Mouse (Mus musculus): Measurements from ENCODE around the gene Slc7a1.
"Not testable (repeated sequence)": the region's sequence is repeated elsewhere in the genome, so short reads cannot be mapped to it uniquely, and the experiment has no call there.

Slc7a1 gene

DNA sequence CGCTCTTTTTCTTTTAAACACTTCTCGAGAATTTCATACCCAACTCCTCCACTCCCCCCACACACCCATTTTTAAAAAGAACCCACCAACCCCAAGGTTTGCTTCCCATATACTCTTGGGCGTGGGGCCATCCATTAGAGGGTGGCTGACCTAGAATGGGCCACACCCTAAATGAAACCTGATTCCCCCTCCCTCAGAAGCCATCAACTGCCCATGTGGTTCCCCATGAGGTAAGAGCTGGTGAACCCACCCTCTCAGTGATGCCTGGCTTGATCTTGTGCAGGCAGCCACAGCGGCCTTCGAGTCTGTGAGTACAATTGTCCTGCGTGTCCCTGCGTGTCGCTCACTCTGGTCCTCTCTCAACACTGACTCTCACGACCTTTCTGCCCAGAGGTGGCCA is 33.2 kb downstream of the Slc7a1 start:
- no peak for DNase-seq

DNA sequence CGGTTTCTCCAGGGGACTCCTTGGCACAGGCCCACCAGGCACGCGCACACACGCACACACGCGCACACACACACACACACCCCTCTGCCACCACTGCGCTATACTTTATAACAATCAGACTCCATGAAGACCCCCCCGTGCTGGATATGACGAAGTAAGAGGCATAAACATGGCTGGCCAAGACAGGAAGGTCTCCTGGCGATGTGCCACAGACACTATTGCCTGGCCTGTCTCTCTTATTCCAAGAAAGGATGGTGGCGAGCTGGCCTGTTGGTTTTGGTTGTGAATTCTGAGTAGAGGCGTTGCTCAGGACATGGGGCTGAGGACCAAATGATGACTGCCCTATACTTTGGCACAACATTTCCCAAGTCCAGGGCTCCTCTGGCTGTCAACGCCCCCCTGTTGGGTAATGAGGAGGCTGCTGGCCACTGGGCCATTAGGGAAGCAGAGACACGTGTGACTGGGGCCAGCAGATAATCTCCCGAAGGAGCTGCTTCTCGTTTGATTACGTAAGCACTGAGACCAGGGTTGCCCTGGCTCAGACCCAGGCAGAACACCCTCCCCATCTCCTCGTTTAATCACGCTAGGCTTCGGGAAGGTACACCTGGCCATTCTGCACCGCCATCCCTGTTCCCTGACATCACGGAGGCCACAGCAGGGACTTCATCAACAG is 36.1 kb downstream of the Slc7a1 start:
- DNase-seq: no peak

DNA sequence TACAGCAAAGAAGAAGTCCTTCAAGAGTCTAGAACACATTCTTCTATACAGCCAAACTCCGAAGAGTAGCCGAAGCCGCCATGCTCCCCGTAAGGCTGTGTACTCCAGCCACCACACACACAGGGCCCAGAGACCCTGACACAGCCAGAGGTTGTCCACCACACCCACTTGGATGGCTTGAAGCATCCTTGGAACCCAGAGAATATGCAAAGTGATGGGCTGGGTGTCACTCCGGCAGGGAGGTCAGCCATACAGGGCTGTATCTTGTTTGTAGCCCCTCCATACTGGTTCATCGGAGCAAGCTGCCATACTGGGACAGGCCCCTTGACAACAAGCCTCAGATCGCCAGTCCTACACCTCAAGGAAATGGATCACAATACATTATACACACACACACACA is 37.4 kb downstream of the Slc7a1 start:
- no peak for DNase-seq

DNA sequence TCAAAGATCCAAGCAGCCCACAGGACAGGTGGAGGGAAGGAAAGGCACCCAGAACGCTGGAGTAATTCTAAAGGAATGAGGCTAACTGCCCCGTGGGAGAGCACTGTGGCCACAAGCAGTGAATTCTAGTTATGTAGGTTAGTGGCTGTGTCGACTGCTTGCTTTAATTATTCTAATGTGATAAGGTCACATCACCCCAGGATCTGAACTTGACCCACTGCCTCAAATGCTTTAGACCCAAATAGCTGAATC is 38.0 kb downstream of the Slc7a1 start:
- no peak for DNase-seq

DNA sequence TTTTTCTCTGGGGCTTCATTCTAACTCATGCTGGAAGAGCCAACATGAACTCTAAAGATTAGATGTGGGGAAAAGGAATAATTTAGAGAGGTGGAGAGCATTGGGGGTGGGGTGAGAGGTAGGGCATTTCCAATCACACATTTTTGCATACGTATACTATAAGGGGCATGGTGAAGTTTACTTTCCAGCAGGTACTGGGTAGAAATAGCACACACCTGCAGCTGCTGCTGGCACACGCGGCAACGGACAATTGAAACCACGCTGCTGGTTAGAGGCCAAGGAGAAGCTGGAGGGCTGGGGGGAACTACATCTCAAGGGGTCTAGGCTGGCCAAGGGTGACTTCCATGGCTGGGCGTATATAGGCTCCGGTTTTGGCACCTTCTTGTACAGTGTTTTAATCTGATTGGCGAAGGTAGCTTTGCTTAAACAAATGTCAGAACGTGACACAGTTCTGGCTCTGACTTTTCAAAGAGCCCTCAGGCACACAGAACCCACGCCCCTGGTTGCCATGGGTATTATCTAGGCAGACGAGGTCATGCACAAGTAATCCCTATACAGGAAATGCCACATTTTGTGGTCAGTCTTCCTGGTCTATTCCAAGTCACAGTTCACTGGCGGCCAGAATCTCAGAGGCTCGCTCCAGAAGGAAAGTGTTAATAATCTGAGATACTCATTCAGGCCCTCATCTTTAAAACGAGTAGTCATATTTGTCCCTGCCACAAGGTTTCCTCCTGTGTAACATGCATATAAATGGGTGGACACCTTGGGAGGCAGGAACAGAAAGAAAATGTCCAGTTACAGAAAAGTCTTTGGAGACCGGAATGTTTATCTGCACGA is 38.6 kb downstream of the Slc7a1 start:
- DNase-seq: peak; percentile 85

DNA sequence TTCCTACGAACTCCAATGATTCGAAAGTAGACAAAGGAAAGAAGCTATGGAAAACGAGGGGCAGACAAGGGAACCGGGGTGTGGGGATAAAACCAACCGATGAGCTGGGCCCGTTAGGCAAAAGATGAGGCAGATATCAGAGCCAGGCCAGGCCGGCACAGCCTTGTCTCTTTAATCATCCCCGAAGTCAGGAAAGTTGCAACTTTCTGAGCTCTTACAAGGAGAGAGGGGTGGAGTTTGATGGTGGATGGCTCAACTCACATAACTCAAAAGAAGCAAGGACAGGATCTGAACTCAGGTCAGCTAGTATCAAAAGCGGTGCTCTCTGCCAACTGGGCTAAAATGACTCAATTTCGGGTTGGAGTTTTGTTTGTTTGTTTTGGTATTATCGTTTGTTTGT is 40.6 kb downstream of the Slc7a1 start:
- DNase-seq: no peak

DNA sequence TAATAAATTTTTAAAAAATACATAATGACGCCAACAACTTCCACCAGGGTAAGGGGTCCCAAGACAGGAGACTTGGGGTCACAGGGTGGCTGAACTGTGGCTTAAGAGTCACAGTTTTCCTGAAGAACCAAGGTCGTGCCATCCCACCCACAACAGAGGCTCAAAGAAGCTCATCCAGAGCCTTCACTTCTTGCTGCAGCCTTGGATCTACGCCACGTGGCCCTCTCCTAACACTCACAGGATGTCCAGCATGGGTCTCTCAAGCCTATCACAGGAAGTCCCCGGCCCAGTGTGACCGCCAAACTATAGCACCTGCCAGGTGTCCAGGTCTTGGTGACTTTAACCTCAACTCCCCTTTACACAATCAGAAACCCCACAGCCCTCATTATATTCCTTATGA is 42.5 kb downstream of the Slc7a1 start:
- no peak for DNase-seq

DNA sequence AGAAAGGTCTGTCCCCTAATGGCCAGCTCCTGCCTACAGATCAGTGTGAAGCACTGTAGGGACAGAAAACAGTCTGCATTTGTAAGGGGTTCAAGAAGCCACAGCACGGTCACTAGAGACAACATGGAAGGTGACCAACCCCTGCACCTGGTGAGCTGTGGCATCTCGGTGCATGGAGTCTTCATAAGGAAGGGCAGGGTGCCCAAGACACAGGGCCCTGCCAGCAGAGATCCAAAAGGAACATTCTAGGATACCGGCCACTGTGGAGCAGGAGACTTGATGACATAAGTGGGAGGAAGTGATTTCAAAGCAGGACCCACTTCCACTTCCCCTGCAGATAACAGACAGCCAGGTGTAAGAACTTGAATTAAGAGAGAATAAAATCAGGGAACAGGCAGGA is 43.9 kb downstream of the Slc7a1 start:
- DNase-seq: no peak

DNA sequence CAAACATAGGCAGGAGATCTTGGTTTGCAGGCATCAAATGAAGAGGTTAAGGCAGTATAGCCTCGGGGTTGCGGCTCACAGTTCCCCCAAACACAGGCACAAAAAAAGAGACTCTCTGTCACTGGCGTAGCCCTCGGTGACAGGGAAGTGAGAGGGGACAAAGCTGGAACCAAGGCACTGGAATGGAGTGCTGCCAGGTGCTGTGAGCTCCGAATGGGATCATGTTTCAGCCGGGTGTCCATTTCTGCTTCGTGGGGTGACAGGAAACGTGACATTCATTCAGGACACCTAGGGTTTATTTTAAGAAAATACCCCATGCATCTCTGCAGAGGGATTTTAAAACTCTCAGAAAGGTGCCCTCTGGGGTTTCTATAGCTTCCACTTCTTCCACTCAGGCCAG is 45.2 kb downstream of the Slc7a1 start:
- no peak for DNase-seq

DNA sequence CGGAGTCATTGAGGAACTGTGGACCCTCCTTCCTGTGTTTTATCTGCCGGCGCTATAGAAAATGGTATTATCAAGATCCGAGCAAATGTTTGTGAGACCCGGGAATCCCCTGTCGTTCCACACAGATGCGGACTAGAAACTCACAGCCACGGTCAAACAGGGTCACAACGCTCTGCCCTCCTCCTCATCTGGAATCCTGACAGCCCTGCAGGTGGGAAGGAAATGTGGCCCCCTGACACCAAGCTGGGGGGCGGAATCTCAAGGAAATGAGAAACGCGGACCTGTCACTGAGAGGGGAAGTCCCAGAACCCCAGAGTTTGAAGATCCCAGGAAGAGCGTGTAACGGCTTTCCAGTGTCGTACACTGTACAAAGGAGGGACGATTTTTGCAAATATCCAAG is 46.3 kb downstream of the Slc7a1 start:
- DNase-seq: no peak

DNA sequence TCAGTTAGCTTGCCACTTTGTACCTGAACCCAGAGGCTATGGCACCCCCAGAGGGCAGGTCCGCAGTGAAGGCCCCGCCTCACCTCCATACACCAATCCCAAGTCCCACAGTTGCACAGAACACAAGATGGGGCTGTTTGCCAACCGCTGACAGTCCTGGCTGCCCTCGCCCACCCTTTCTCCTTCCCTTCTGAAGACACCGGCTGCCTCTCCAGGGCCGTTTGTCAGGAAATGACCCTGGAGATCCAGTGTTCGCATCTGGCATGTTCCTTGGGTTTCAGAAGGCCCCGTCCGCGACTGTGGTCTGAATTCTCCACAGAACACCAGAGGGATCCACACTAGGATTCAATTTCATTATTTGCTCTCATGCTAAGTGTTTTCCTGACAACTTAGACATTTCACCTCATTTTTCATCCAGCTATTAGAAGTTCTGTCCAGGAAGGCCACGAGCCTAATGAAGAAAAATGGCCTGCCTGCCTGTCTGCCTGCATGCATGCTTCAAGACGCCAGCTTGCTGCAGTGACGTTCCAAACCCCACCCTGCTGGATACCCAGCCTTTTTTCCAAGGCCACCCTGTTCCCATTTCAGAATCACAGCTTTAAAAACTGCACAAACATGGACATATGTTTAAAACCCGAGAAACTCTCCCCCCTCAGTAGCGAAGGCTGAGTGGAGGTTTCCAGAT is 50.2 kb downstream of the Slc7a1 start:
- DNase-seq: no peak

DNA sequence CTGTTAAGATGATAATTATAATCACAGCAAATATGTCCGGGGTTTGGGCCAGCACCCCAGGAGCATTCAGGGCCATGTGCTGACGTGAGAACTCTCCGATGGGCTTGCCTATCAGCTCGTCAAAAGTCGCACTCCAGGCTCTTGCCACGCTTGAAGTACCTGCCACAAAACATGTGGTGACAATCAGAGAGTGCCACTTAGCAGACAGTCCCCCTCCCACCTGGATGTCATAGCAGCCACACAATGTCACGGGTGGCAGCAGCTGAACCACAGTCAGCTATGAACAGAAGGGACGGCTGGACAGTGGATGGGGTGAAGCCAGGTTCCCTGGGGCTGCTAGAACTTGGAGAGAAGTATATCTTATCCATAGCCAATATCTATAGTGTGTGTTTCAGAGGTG is 51.6 kb downstream of the Slc7a1 start:
- no peak for DNase-seq

DNA sequence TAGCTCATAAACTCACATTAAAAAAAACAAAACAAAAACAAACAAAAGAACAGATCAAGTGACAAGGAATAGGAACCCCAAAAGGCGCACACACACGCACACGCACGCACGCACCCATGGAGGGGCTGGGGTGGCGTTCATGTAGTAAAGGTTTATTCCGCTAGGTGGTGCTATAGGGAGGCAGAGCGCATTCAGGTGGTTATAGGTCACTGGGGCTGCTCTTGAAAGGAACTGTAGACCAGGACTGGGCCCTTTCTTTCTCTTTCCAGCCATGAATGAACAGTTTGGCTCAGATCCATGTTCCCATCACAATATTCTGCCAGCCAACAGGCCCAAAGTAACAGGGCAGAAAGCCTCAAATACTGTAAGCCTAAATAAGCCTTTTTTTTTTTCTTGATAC is 53.2 kb downstream of the Slc7a1 start:
- DNase-seq: no peak

DNA sequence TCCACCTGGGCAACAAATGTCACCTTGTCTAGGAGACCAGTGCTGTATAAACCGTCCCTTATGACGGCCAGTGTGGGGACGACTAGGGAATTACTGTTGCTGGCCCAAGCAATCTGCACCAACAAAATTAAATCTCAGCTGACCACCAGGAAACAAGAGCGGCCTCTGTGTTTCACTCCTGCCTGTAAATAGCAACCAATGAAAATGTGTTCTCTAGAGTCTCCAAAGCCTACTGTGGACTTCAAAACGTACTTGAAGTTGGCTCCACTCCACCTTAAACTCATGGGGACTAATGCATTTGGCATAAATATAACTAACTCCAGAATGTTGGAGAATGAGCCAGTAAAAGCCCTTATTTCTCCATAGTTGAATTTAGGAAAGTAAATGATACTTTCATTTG is 55.3 kb downstream of the Slc7a1 start:
- DNase-seq: no peak

DNA sequence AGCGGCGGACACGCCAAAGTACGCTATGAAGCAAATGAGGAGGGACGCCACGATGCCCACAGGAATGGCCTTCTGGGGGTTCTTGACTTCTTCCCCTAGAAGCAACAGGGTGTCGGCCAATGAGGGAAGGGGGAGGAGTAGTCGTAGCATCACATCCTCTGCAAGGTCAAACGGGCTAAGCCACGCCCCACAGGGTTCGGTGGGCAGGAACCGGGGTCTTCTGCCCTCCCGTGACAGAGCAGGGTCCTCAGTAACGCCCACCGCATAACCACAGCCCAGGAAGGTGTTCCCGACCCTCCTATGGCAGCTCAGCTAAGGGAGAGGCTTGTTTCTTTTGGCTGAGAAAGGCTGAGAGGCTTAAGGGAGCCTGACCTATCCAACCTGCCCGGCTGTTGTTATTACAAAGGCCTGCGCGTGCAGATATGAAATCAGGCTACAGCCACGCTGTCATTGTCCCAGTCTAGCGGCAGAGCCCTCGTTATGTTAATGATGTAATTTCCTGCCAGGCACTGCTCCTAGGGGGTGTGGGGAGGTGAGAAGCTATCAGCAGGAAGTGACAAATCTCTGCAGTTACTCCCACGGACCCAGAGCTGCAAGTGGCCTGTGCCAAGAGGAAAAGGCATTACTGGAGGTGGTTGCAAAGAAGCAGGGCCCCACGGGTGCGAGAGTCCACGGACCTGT is 57.5 kb downstream of the Slc7a1 start:
- DNase-seq: peak; percentile 63

DNA sequence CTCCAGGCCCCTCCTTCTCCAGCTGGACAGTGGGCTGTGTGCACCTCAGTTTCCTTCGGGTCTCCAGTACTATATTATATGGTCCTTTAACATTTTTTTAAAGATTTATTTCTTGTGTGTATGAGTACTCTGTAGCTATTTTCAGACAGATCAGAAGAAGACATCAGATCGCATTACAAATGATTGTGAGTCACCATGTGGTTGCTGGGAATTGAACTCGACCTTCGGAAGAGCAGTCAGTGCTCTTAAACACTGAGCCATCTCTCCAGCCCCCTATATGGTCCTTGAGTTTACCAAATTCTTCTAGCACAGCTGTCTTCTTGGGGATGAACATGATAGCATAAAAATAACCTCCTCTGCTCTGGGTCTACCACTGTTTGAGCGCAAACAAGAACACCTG is 60.6 kb downstream of the Slc7a1 start:
- DNase-seq: no peak

DNA sequence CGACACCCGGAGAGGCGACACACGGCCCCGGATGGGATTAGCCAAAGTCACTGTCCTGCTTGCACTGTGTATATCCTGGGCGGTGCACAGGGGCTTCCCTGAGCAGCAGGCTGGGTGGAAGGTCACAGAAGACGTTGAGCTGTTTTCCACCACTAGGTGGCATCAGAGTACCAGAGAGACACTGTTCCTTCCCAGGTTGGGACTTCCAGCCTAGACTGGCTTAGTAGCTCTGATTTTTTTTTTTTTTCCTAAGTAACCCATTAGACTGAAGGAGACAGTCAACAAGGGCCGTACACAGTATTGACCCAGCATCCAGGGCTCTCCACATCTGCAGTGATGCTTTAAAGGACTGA is 67.1 kb downstream of the Slc7a1 start:
- peak; percentile 90 for DNase-seq

DNA sequence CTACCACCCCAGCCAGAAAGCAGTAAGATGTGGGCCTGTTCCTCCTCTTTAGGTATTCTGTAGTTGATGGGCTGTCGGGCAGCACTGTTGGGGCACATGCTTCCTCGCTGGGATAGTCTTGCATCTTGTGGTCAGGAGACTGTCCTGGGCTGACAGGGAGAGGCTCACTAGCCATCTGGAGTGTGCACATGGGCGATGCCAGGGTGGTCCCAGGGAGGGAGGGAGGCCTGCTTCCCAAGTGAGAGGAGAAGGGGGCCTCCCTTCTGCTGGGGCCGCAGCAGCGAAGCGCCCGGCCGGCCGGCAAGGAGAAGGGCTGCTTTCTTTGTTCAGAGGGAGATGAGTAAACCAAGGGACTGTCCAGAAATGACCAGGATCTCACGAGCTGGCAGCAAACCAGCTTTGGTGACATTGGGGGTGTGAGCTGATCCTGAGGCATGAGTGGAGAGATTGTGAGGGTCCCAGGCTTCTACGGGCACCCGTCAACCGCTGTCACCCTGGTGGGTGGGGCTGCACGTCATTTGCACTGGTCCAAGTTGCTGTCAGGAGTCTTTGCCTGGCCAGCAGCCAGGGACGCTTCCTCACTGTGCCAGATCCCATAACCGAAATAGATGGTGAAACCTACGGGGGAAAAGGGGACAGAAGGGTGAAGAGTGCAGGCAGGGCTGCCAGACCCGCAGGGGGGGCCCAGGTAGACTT is 67.6 kb downstream of the Slc7a1 start:
- no peak for DNase-seq

DNA sequence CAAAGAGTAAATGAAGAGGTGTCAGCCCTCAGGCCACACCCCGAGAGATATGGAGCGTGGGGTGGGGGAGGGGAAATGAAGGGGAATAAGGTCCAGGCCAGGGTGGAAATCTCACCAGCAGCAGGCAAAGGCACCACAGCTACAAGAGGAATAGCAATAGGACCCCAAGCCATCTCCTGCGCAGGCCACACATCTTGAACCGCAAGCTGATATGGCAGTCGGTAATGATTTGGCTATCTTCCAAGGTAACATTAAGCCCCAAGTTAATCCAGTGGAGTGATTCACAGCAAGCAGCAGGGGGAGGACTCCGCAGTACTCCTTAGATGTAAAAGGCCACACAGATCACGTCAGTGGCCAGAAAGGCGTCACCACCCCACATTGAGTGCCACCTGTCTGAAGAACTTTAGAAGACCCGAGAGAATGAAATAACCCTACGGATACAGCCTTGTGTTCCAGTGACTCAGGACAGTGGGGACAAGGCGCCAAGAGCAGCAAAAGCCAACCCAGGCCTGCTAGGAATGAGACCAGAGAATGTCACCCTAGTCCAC is 68.4 kb downstream of the Slc7a1 start:
- DNase-seq: no peak

DNA sequence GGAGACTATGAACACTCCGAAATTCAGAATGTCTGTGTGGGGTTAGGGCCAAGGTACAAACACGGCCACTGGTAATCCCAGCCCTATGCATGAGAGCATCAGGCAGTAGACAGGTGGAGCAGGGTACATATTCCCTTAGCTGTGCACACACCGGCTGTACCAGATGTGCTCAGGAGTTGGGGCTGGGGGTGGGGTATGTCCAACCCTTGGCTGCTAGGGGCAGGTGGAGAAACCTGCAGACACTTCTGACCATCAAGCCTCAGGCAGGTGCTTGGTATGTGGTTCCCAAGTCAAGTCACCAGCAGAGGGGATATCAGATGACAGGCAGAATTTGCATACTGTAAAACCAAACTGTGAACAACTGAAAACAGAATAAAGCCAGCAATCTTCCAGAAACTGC is 70.7 kb downstream of the Slc7a1 start:
- DNase-seq: no peak

DNA sequence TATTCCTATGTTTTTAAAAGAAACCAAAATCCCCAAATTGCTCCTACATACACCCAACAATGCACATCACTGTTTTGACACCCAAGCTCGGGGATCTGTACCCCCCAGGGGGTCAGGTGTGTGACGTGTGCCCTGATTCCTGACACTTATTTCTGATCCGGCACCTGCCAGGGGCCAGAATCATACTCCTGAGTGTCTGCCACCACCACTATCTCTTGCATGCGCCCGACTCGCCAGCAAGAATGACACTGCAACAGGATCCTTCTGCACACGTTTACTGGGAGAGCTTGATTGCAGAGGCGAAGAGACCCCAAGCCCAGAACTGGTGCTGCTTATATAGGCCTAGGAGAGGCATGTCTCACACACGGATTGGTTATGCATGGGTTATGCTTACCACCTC is 73.4 kb downstream of the Slc7a1 start:
- not testable (repeated sequence) for DNase-seq

DNA sequence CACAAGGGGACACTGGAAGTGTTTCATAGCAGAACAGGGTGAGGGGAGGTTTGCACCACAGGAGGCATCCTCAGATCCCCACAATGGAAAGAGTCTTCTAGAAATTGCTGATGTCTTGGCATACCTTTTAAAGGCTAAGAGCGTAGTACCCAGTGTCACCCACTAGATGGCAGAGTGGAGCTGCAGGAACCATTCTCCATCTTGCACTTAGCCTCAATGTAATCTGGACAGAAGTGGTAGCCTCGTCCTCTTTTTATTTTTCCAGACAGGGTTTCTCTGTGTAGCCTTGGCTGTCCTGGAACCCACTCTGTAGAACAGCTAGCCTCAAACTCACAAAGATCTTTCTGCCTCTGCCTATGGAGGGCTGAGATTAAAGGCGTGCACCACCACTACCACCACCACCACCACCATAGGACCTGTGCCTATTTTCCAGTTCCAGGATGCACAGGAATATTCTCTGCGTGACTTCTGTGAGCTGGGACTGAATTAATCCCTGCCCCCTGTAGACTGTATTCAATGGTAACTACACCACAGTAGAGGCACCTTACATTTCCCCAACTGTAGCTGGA is 74.3 kb downstream of the Slc7a1 start:
- peak; percentile 54 for DNase-seq

DNA sequence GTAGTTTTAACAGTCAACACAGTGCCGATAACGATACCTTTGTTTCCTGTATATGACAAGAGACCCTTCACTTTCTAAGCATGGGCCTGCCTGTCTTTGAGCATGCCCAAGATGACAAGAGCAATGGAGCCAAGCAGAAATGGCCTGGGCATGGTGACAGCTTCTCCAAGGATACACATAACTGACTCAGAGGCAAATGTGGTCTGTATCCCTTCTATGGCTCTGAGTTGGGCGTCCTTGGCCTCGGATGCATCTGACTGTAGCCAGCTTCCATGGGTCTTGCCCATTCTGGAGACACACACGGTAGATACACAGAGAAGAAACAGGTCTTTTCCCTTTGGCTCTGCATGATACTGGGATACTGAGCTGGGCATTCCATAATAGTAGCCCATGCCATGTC is 84.8 kb downstream of the Slc7a1 start:
- DNase-seq: no peak
